Mouse (Mus musculus) thymus, postnatal 14 days (tissue): ENCODE data around the gene Nlgn1.
"Not testable (repeated sequence)": the region's sequence is repeated elsewhere in the genome, so short reads cannot be mapped to it uniquely, and the experiment has no call there.

Experiments
- DNase-seq: peaks from one replicate; pipeline ENCODE4 v3.0.0; 2021

Gene Nlgn1

GRCm38 (mm10) chr3:25575526-25575925 is 756.7 kb downstream of the Nlgn1 start:
- no peak for DNase-seq

GRCm38 (mm10) chr3:25574840-25575239 is 757.4 kb downstream of the Nlgn1 start:
- no peak for DNase-seq

- not testable (repeated sequence) for DNase-seq
Measured at GRCm38 (mm10) chr3:25558513-25558912, 773.7 kb downstream of the Nlgn1 start.

- DNase-seq: not testable (repeated sequence)
Measured at GRCm38 (mm10) chr3:25549097-25549496, 783.2 kb downstream of the Nlgn1 start.

- not testable (repeated sequence) for DNase-seq
Measured at GRCm38 (mm10) chr3:25524236-25524635, 808.0 kb downstream of the Nlgn1 start.

GRCm38 (mm10) chr3:25463051-25463450 is 869.2 kb downstream of the Nlgn1 start:
- no peak for DNase-seq

GRCm38 (mm10) chr3:25456250-25456860 is 875.9 kb downstream of the Nlgn1 start:
- no peak for DNase-seq

GRCm38 (mm10) chr3:25452314-25452713 is 879.9 kb downstream of the Nlgn1 start:
- DNase-seq: no peak

- no peak for DNase-seq
Measured at GRCm38 (mm10) chr3:25450471-25450870, 881.8 kb downstream of the Nlgn1 start.

- DNase-seq: no peak
Measured at GRCm38 (mm10) chr3:25449356-25449755, 882.9 kb downstream of the Nlgn1 start.

- no peak for DNase-seq
Measured at GRCm38 (mm10) chr3:25447181-25447580, 885.1 kb downstream of the Nlgn1 start.

- DNase-seq: no peak
Measured at GRCm38 (mm10) chr3:25443657-25444056, 888.6 kb downstream of the Nlgn1 start.

GRCm38 (mm10) chr3:25442617-25443016 is 889.6 kb downstream of the Nlgn1 start:
- DNase-seq: no peak

GRCm38 (mm10) chr3:25426931-25427330 is 905.3 kb downstream of the Nlgn1 start:
- no peak for DNase-seq

- no peak for DNase-seq
Measured at GRCm38 (mm10) chr3:25412003-25412402, 920.3 kb downstream of the Nlgn1 start.
